ENCODE assay signal across 32 mouse cellular contexts in genomic region chr10:86788193-86788592, GRCm38 (mm10). TPM values are rescaled to one million over a fixed set of nuclear protein-coding genes. Genes with fewer than 3 reads are reported as not detected.
DNase-seq lines count a peak whose midpoint lies in the region; ATAC-seq and TF ChIP-seq lines count a peak whose summit lies in the region.
"Had no signal": no experiment of that assay in that cellular context is flagged by ENCODE, and none has a peak within 500 bp of the region (broad histone marks: within the 10 kb centered on the region; RNA-seq: fewer than 3 reads in every experiment).

No protein-coding gene starts in this region.

- no peak overlapping the region for H3K9ac ChIP-seq in embryonic facial prominence, embryonic 14.5 days (ENCODE audit: low read depth, low read length)
- H3K9ac ChIP-seq: embryonic facial prominence, embryonic 13.5 days; heart, embryonic 15.5 days; hindbrain, embryonic 14.5 days; liver, embryonic 12.5 days; liver, postnatal 0 days; midbrain, embryonic 13.5 days had no signal

- H3K27ac ChIP-seq in embryonic facial prominence, embryonic 14.5 days (replicated peaks; ENCODE audit: low read depth, low read length): no peak overlapping the region
- no peak overlapping the region; the same call in 1 of the 2 replicates for H3K27ac ChIP-seq in embryonic facial prominence, embryonic 10.5 days (replicated peaks)
- peak overlapping the region; percentile 70 for H3K27ac ChIP-seq in layer of hippocampus, adult 2 months
- H3K27ac ChIP-seq in cortical plate, adult 2 months (ENCODE audit: insufficient read depth, low read length): peak overlapping the region; percentile 18; the same call in 1 of the 2 replicates
- H3K27ac ChIP-seq: embryonic facial prominence, embryonic 13.5 days; heart, embryonic 10.5 days; heart, embryonic 15.5 days; hindbrain, embryonic 14.5 days; liver, embryonic 12.5 days; macrophage; midbrain, embryonic 13.5 days had no signal

- no peaks in the 10 kb centered on the region for H3K36me3 ChIP-seq in embryonic facial prominence, embryonic 14.5 days (ENCODE audit: control insufficient read depth, insufficient read depth, low read length)
- H3K36me3 ChIP-seq in embryonic facial prominence, embryonic 10.5 days (replicated peaks): no peaks in the 10 kb centered on the region
- H3K36me3 ChIP-seq: embryonic facial prominence, embryonic 13.5 days; heart, embryonic 10.5 days; heart, embryonic 15.5 days; liver, embryonic 12.5 days; midbrain, embryonic 13.5 days had no signal

- no peaks in the 10 kb centered on the region for H3K27me3 ChIP-seq in embryonic facial prominence, embryonic 14.5 days (replicated peaks; ENCODE audit: control insufficient read depth, insufficient read depth, low read length)
- no peaks in the 10 kb centered on the region for H3K27me3 ChIP-seq in embryonic facial prominence, embryonic 10.5 days (replicated peaks; ENCODE audit: low read depth, poor library complexity, severe bottlenecking)
- H3K27me3 ChIP-seq: embryonic facial prominence, embryonic 13.5 days; heart, embryonic 15.5 days; liver, embryonic 12.5 days; midbrain, embryonic 13.5 days; Patski had no signal

- H3K4me3 ChIP-seq in embryonic facial prominence, embryonic 14.5 days (ENCODE audit: low read depth, low read length): no peak overlapping the region
- H3K4me3 ChIP-seq in embryonic facial prominence, embryonic 10.5 days: no peak overlapping the region
- no peak overlapping the region for H3K4me3 ChIP-seq in layer of hippocampus, adult 2 months
- no peak overlapping the region for H3K4me3 ChIP-seq in cortical plate, adult 2 months (ENCODE audit: insufficient read depth, low read length)
- H3K4me3 ChIP-seq: embryonic facial prominence, embryonic 13.5 days; erythroblast, embryonic 14.5 days; heart, embryonic 10.5 days; heart, embryonic 15.5 days; left cerebral cortex, adult 2 months; liver, embryonic 12.5 days; midbrain, embryonic 13.5 days had no signal

- 0 out of 2 replicates have a peak, but pooled peaks have one; percentile 51 for ATAC-seq in embryonic facial prominence, embryonic 14.5 days (ENCODE audit: low read depth)
- ATAC-seq in frontal cortex, adult (ENCODE audit: low TSS enrichment): peak; percentile 22; the same call in 1 of the 2 replicates
- ATAC-seq: inflammation-experienced regulatory T-cells, adult 6 months; liver, embryonic 12.5 days; liver, postnatal 0 days; lung, postnatal 0 days; midbrain, embryonic 13.5 days; Patski had no signal

- WGBS in embryonic facial prominence, embryonic 14.5 days: 31% methylated on average over 5 of the region's 5 CpGs
- 56% methylated on average over 5 of the region's 5 CpGs for WGBS in embryonic facial prominence, embryonic 10.5 days

- DNase-seq in embryonic facial prominence, embryonic 14.5 days (ENCODE audit: low spot score): peak; percentile 22
- DNase-seq in embryonic facial prominence, embryonic 10.5 days (ENCODE audit: low spot score): no peak
- no peak for DNase-seq in frontal cortex, postnatal 36 days (ENCODE audit: low spot score in 2 of 2)
- no peak for DNase-seq in layer of hippocampus, adult 2 months (ENCODE audit: low spot score in 2 of 2)
- no peak for DNase-seq in layer of hippocampus, postnatal 36 days
- DNase-seq: cerebellum, adult 11 months; cerebellum, adult 9-10 months; cerebellum, postnatal 36 days; embryo, embryonic 11 days; heart, postnatal 36 days; kidney, adult 11 months; kidney, postnatal 14 days; liver, postnatal 0 days; thymus, adult 2 months had no signal

- H3K9me3 ChIP-seq in embryonic facial prominence, embryonic 14.5 days (ENCODE audit: control insufficient read depth, low read length): no peaks in the 10 kb centered on the region
- no peaks in the 10 kb centered on the region for H3K9me3 ChIP-seq in embryonic facial prominence, embryonic 10.5 days
- H3K9me3 ChIP-seq: embryonic facial prominence, embryonic 13.5 days; heart, embryonic 10.5 days; heart, embryonic 15.5 days; liver, embryonic 12.5 days; midbrain, embryonic 13.5 days had no signal

- TF ChIP-seq CTCF in layer of hippocampus, adult 2 months (conservative IDR thresholded peaks at IDR 0.05): no peak
- no peak for TF ChIP-seq CTCF in cortical plate, adult 2 months (IDR thresholded peaks at IDR 0.05; ENCODE audit: extremely low read depth, insufficient read depth, low read length)

- no peak overlapping the region for H3K4me2 ChIP-seq in embryonic facial prominence, embryonic 14.5 days (ENCODE audit: low read depth, low read length)
- H3K4me2 ChIP-seq: embryonic facial prominence, embryonic 13.5 days; heart, embryonic 15.5 days; hindbrain, embryonic 14.5 days; liver, embryonic 12.5 days; midbrain, embryonic 13.5 days had no signal

- H3K4me1 ChIP-seq in embryonic facial prominence, embryonic 14.5 days (ENCODE audit: control insufficient read depth, insufficient read depth, low read length): peaks cover 2% of the 10 kb centered on the region; the same call in 1 of the 2 replicates
- H3K4me1 ChIP-seq in embryonic facial prominence, embryonic 10.5 days: peaks cover 17% of the 10 kb centered on the region
- peaks cover 7% of the 10 kb centered on the region for H3K4me1 ChIP-seq in cortical plate, adult 2 months (ENCODE audit: control insufficient read depth, insufficient read depth, low read length)
- H3K4me1 ChIP-seq: midbrain, embryonic 13.5 days had no signal

- no peak for TF ChIP-seq POLR2A in cortical plate, adult 2 months (IDR thresholded peaks at IDR 0.05; ENCODE audit: extremely low read depth, insufficient read depth, low read length)

RNA-seq across cellular contexts. Expression of gene Nt5dc3, which starts 9.4 kb away (rescaled TPM):
- 2.3 TPM in 2 replicates for polyA plus RNA-seq in embryonic facial prominence, embryonic 14.5 days (2014; fragmentation: Nextera tagmentation; extraction: Ambion mirVana)
- polyA plus RNA-seq in embryonic facial prominence, embryonic 10.5 days (2016; fragmentation: Nextera tagmentation; extraction: Ambion mirVana): 0.75 and 0.85 TPM in 2 replicates
- total RNA-seq in layer of hippocampus, adult 2 months (2021): 100 to 1,000 TPM; 126 to 148 TPM
- 100 to 1,000 TPM; 133 to 138 TPM for total RNA-seq in layer of hippocampus, postnatal 36 days (2021)
- polyA plus RNA-seq in cortical plate, adult 2 months (2012; rRNA removed): 49.3 and 54.6 TPM in 2 replicates

RNA-seq across cellular contexts. Expression of gene Gm49358, which starts 24.4 kb away (rescaled TPM):
- polyA plus RNA-seq in embryonic facial prominence, embryonic 14.5 days (2014; fragmentation: Nextera tagmentation; extraction: Ambion mirVana): not detected in 2 replicates
- not detected in 2 replicates for polyA plus RNA-seq in embryonic facial prominence, embryonic 10.5 days (2016; fragmentation: Nextera tagmentation; extraction: Ambion mirVana)
- 10 to 100 TPM; 42.5 to 54.0 TPM for total RNA-seq in layer of hippocampus, adult 2 months (2021)
- total RNA-seq in layer of hippocampus, postnatal 36 days (2021): 10 to 100 TPM; 45.5 to 45.7 TPM
- not detected in 2 replicates for polyA plus RNA-seq in cortical plate, adult 2 months (2012; rRNA removed)
- total RNA-seq: megakaryocyte-erythroid progenitor cell, adult 5-6 weeks; monocyte, adult 5-6 weeks had no signal
- polyA plus RNA-seq: embryonic facial prominence, embryonic 13.5 days; erythroblast, embryonic 14.5 days; frontal cortex, adult 2 months; gonadal fat pad, adult 2 months; heart, embryonic 10.5 days; heart, embryonic 15.5 days; inflammation-experienced regulatory T-cells, adult 6 months; liver, embryonic 12.5 days; liver, postnatal 0 days; lung, postnatal 0 days; midbrain, embryonic 13.5 days; thymus, adult 2 months had no signal

Comparison
In these comparisons a context has a peak if more than half of its experiments do, and no peak if none do; other contexts are left out.
1. H3K27ac ChIP-seq: peak in layer of hippocampus, adult 2 months (single experiment) and cortical plate, adult 2 months (single experiment); none in embryonic facial prominence, embryonic 14.5 days (single experiment) and embryonic facial prominence, embryonic 10.5 days (single experiment).
2. RNA of gene Nt5dc3, which starts 9.4 kb away (polyA plus RNA-seq): 49.3 to 54.6 TPM in cortical plate, adult 2 months; 2.3 TPM in embryonic facial prominence, embryonic 14.5 days and 0.75 to 0.85 TPM in embryonic facial prominence, embryonic 10.5 days; every median in the first group is over 10 times any median in the second.